Mouse (Mus musculus) midbrain, postnatal 0 days (tissue): ENCODE measurements around the gene Tm7sf2. TPM values are rescaled to one million over a fixed set of nuclear protein-coding genes. Genes with fewer than 3 reads are reported as not detected.

Source experiments
- ATAC-seq: fragments of 200-750 bp; cut with Nextera tagmentation; 2 replicates; pipeline ENCODE4 v1.8.0; 2017; ENCODE audit warnings: moderate number of reproducible peaks, mild to moderate bottlenecking, moderate TSS enrichment, moderate library complexity; ENCODE audit not compliant: low FRiP score
- DNase-seq: peaks from one replicate; pipeline ENCODE4 v3.0.0-alpha.2; 2015; ENCODE audit warnings: low spot score
- H3K27ac ChIP-seq: fragments of 300-500 bp; sonication (generic); 2 replicates; pipeline ENCODE4 v1.5.1; 2014; ENCODE audit warnings: low read depth, mild to moderate bottlenecking, low read length, mixed read lengths
- H3K27me3 ChIP-seq: fragments of 300-500 bp; sonication (generic); 2 replicates; pipeline ENCODE4 v1.6.1; 2014; ENCODE audit warnings: low read length, control low read depth, mixed read lengths; ENCODE audit not compliant: insufficient read depth
- H3K36me3 ChIP-seq: fragments of 300-500 bp; sonication (generic); 2 replicates; pipeline ENCODE4 v1.6.1; 2014; ENCODE audit warnings: low read length, control low read depth, mixed read lengths; ENCODE audit not compliant: insufficient read depth
- H3K4me1 ChIP-seq: fragments of 300-500 bp; sonication (generic); 2 replicates; pipeline ENCODE4 v1.6.1; 2014; ENCODE audit warnings: mild to moderate bottlenecking, control low read depth, antibody characterized with exemption, low read length, mixed read lengths; ENCODE audit not compliant: insufficient read depth
- H3K4me2 ChIP-seq: fragments of 300-500 bp; sonication (generic); 2 replicates; pipeline ENCODE4 v1.6.1; 2014; ENCODE audit warnings: low read depth, mild to moderate bottlenecking, low read length, mixed read lengths; ENCODE audit not compliant: poor library complexity, severe bottlenecking
- H3K4me3 ChIP-seq: fragments of 300-500 bp; sonication (generic); 2 replicates; pipeline ENCODE4 v1.5.1; 2014; ENCODE audit warnings: low read depth, mild to moderate bottlenecking, low read length, moderate library complexity
- H3K9ac ChIP-seq: fragments of 300-500 bp; sonication (generic); replicated peaks from 2 replicates; pipeline ENCODE4 v1.6.1; 2014; ENCODE audit warnings: mild to moderate bottlenecking, low read length, moderate library complexity, mixed read lengths; ENCODE audit not compliant: poor library complexity, severe bottlenecking
- H3K9me3 ChIP-seq: fragments of 300-500 bp; sonication (generic); 2 replicates; pipeline ENCODE4 v1.6.1; 2016; ENCODE audit warnings: low read length, control low read depth
- CTCF ChIP-seq: IDR thresholded peaks from 2 replicates; pipeline ENCODE4 v1.5.1; 2016; ENCODE audit warnings: antibody characterized with exemption, mild to moderate bottlenecking
- WGBS: fragments of 180-500 bp; shearing (Covaris S2); extraction: QIAGEN DNeasy Blood & Tissue Kit; methylation state at CpG from one replicate; pipeline ENCODE4 v1.1.7; 2014; 5-methylcytosine and 5-hydroxymethylcytosine counted together
- polyA plus RNA-seq: library from polyadenylated mRNA; unstranded; fragments of >200 nt; fragmentation: Nextera tagmentation; extraction: Ambion mirVana; gene quantifications from 2 replicates; pipeline ENCODE4 v1.2.1, GENCODE M21; 2015
- total RNA-seq: library from RNA; depleted of rRNA; stranded (reverse); fragments of >200 nt; gene quantifications from 2 replicates; pipeline ENCODE4 v1.2.3, GENCODE M21; 2014

The Tm7sf2 gene
- total and polyA plus RNA-seq, 2 experiments from 2014 or later: 50.2 to 79.5 TPM

DNA sequence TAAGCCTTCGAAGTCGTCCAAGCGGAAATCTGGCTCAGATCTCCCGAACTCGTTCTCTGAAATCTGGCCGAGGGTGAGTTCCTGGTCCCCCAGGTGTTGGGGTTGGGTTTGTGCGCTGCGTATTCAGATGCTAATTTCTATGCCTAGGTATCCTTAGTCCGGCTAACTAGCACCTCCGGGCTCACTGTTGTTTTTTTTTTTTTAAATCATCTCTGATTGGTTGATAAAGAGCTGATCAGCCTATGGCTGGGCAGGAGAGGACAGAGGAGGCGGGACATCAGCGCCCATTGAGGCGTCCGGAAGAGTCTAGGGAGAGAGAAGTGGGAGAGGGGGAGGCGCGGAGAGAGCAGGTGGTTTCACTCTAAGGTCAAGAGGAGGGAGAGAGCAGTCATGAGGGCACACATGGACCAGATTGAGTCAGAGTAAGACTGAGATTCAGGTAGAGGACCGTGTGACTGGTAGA is 17.3 kb upstream of the Tm7sf2 start:
- no peak overlapping the region for H3K27ac ChIP-seq
- 1% methylated on average over 17 of the region's 17 CpGs for WGBS
- TF ChIP-seq CTCF: no peak
- peaks cover 15% of the 10 kb centered on the region for H3K36me3 ChIP-seq
- H3K27me3 ChIP-seq: no peaks in the 10 kb centered on the region
- H3K9me3 ChIP-seq: no peaks in the 10 kb centered on the region
- H3K4me2 ChIP-seq: peak overlapping the region; percentile 93
- DNase-seq (peak; percentile 61), ATAC-seq (no peak)
- peaks cover 7% of the 10 kb centered on the region; the same call in 1 of the 2 replicates for H3K4me1 ChIP-seq
- H3K9ac ChIP-seq: no peak overlapping the region
- H3K4me3 ChIP-seq: peak overlapping the region; percentile 70

DNA sequence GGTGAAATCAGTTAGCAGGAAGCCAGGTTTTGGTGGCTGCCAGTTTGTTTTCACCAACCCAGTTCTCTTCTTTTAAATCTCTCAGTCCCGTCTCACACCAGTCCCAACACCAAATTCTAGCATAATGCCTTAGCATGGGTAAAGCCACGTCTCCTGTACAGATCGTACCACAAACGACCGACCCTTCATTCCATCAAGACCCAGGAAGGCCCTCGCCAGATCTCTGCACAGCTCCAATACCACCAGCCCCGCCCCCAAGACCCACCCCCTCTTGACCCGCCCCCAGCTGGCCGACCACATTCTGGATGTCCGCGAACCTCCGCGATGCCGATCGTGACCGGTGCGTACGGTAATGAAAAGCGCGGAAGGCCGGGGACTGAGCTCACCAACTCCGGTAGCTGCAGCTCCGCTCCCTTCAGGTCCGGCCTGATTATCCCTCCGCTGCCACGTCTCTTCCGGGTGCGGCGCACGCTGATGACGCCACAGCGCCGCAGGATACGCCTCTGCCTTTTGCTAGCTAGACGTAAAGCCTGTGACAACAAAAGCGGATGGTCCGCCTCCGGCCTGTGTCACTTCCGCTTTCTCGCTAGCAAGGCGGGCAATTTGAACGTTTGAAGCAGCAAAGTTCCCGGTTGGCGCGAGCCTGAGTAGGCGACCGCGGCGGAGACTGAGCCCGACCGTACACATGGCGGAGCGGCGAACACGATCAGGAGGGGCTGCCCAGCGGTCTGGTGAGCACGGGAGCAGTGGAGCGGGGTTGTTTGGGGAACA is 16.5 kb upstream of the Tm7sf2 start, which contains the start of the genes Zfpl1 and Cdca5:
Gene Zfpl1 (minus strand): TSS at position 479 of the 771 bp plus-strand sequence.
Gene Cdca5 (plus strand): TSS at position 506 of the 771 bp plus-strand sequence.
- Histone ChIP-seq H3K9ac (peak within 1 kb of the TSS; percentile 63), H3K36me3 (peaks cover 22% of the 10 kb centered on the region), H3K4me2 (peak within 1 kb of the TSS; percentile 93), H3K4me3 (peak within 1 kb of the TSS; percentile 70), H3K9me3 (no peaks in the 10 kb centered on the region), H3K4me1 (peaks cover 7% of the 10 kb centered on the region; the same call in 1 of the 2 replicates), H3K27me3 (no peaks in the 10 kb centered on the region), H3K27ac (peak within 1 kb of the TSS; percentile 65)
- WGBS: under 1% methylated on average over 58 of the region's 58 CpGs
- DNase-seq: peak; percentile 99
- ATAC-seq: peak; percentile 88
- TF ChIP-seq CTCF: no peak

DNA sequence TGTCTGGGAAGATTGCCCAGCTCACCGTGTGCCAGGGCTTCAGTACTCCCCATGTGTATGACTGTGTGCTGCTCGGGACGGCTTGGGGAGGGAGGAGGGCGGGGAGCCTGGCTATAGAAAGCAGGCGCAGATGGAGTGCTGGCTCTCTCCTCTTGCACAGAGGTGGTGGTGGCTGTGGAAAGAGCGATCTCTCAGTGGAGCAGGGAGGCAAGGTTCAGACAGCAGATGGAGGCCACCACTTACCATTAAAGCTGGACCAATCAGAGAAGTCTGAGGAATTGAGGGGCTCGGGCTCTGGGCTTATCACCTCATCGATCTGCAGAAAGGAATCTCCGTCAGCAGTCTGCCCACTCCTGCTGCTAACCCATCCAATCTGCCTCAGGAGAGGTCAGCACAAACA is 14.0 kb upstream of the Tm7sf2 start, which contains the start of gene Gm28374:
Gene Gm28374 (minus strand): TSS at position 101 of the 400 bp plus-strand sequence.
- H3K27me3 ChIP-seq: no peaks in the 10 kb centered on the region
- 92% methylated on average over 9 of the region's 9 CpGs for WGBS
- H3K4me3 ChIP-seq: no peak within 1 kb of the TSS
- no peak within 1 kb of the TSS for H3K4me2 ChIP-seq
- no peak for ATAC-seq
- no peak for TF ChIP-seq CTCF
- H3K9me3 ChIP-seq: no peaks in the 10 kb centered on the region
- no peak for DNase-seq
- H3K9ac ChIP-seq: no peak within 1 kb of the TSS
- H3K36me3 ChIP-seq: peaks cover 24% of the 10 kb centered on the region
- H3K27ac ChIP-seq: no peak within 1 kb of the TSS
- H3K4me1 ChIP-seq: peaks cover 7% of the 10 kb centered on the region; the same call in 1 of the 2 replicates

DNA sequence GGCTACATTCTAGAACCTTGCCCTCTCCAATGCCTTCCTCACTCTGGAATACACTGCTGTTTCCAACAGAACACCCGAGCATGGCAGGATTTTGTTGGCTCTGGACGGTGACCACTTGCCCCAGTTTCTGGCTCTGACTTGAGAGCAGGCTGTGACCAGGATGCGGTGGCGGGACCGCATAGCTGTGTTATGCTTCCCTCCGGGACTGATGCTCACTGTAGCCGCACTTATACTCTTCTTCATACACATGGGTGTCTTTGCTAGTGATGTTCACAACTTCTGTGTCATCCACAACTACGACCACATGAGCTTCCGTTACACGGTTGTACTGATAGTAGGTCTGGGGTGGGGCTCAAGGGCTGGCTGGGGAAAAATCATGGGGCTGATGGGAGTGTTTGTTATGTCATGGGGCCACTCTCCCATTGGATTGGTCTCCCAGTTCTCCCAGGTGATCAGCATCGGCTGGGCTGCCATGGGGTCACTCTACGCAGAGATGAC is 11.9 kb upstream of the Tm7sf2 start, which contains the start of gene Tmem262:
Gene Tmem262 (plus strand): TSS at position 51 of the 498 bp plus-strand sequence.
- no peak within 1 kb of the TSS for H3K27ac ChIP-seq

DNA sequence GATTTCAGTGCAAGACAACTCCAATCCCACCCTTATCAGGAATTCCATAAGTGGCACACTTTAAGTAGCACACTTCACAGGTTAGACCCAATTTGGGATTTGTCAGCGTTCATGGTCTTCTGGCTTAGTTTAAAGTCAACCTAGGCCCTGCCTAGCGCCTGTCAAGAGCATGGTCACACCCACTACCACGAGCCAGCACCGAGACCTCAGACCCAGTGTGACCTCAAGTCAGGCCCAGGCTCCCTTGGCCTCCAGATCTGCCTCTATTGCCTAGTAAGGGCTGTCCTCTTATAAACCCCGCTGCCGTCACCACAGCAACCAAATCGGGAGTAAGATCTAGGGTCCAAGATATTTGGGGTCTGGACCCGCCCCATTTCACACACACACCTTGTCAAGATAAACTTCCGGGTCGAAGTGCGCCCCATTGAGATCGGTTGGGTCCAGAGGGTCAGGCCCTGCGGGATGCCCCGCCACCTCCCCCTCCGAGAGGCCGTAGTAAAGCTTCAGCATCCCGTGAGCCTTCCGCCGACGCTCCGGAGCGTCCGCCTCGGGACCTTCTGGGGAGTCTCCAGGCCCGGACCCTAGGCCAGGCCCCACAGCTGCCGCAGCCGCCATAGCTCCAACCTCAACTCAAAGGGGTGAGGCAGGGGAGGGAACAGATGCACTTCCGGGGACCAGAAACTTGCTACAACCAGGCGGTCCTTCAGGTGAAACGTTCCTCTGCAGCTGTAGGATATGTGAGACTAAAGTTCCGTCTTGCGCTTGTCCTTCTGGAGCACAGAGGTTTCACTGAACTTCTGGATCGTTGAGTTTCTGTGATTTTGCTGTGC is 8.6 kb upstream of the Tm7sf2 start, which contains the start of gene Vps51:
Gene Vps51 (minus strand): TSS at position 668 of the 830 bp plus-strand sequence.
- H3K9me3 ChIP-seq: no peaks in the 10 kb centered on the region
- H3K36me3 ChIP-seq: peaks cover 25% of the 10 kb centered on the region
- H3K4me2 ChIP-seq: peak within 1 kb of the TSS; percentile 89
- peak; percentile 86 for ATAC-seq
- H3K4me1 ChIP-seq: peaks cover 7% of the 10 kb centered on the region
- DNase-seq: peak; percentile 96
- peak within 1 kb of the TSS; percentile 84 for H3K27ac ChIP-seq
- peak within 1 kb of the TSS; percentile 72 for H3K9ac ChIP-seq
- no peak for TF ChIP-seq CTCF
- no peaks in the 10 kb centered on the region for H3K27me3 ChIP-seq
- peak within 1 kb of the TSS; percentile 64 for H3K4me3 ChIP-seq
- WGBS: 2% methylated on average over 33 of the region's 33 CpGs

More for the DNA sequence above, 11.9 kb upstream of the Tm7sf2 start, which contains the start of gene Tmem262:
- Histone ChIP-seq H3K9me3 (no peaks in the 10 kb centered on the region), H3K9ac (no peak within 1 kb of the TSS), H3K27me3 (no peaks in the 10 kb centered on the region), H3K36me3 (peaks cover 24% of the 10 kb centered on the region), H3K4me1 (peaks cover 13% of the 10 kb centered on the region), H3K4me2 (no peak within 1 kb of the TSS), H3K4me3 (no peak within 1 kb of the TSS)
- no peak for ATAC-seq
- 92% methylated on average over 12 of the region's 12 CpGs for WGBS
- DNase-seq: no peak
- no peak for TF ChIP-seq CTCF
